Mouse (Mus musculus): ENCODE measurements at regions not wholly inside any gene's neighbourhood (a gene's known extent, or its start where the extent isn't known, plus 50 kb on each side); places are given as distances from the start of the nearest gene placed in this dataset.

- no peak for DNase-seq (ENCODE audit: low spot score in 2 of 2)
These were observed 164.0 kb upstream of the Slc24a3 start for GRCm38 (mm10) chr2:145003509-145003908.

GRCm38 (mm10) chr2:145010674-145011073 is 156.9 kb upstream of the Slc24a3 start:
- no peak for DNase-seq (ENCODE audit: low spot score in 2 of 2)

- no peak for DNase-seq (ENCODE audit: low spot score in 2 of 2)
These were observed 156.3 kb upstream of the Slc24a3 start for GRCm38 (mm10) chr2:145011221-145011620.

- DNase-seq (ENCODE audit: low spot score in 2 of 2), result no peak
These were observed 151.6 kb upstream of the Slc24a3 start for GRCm38 (mm10) chr2:145015951-145016350.

GRCm38 (mm10) chr2:145016939-145017338 is 150.6 kb upstream of the Slc24a3 start:
- DNase-seq (ENCODE audit: low spot score in 2 of 2), result no peak

- no peak for DNase-seq (ENCODE audit: low spot score in 2 of 2)
These were observed 149.9 kb upstream of the Slc24a3 start for GRCm38 (mm10) chr2:145017625-145018167.

GRCm38 (mm10) chr2:145047743-145048142 is 119.8 kb upstream of the Slc24a3 start:
- no peak for DNase-seq (ENCODE audit: low spot score in 2 of 2)

- DNase-seq (ENCODE audit: low spot score in 2 of 2), result no peak
These were observed 117.7 kb upstream of the Slc24a3 start for GRCm38 (mm10) chr2:145049655-145050376.

GRCm38 (mm10) chr2:145052405-145052804 is 115.1 kb upstream of the Slc24a3 start:
- DNase-seq (ENCODE audit: low spot score in 2 of 2), result no peak

GRCm38 (mm10) chr2:145056219-145056618 is 111.3 kb upstream of the Slc24a3 start:
- DNase-seq (ENCODE audit: low spot score in 2 of 2), result peak; percentile 2 to 3

GRCm38 (mm10) chr2:145056762-145057161 is 110.8 kb upstream of the Slc24a3 start:
- DNase-seq (ENCODE audit: low spot score in 2 of 2), result no peak

- no peak for DNase-seq (ENCODE audit: low spot score in 2 of 2)
These were observed 97.6 kb upstream of the Slc24a3 start for GRCm38 (mm10) chr2:145069931-145070330.

- DNase-seq (ENCODE audit: low spot score in 2 of 2), result no peak
These were observed 85.6 kb upstream of the Slc24a3 start for GRCm38 (mm10) chr2:145081926-145082325.

- no peak for DNase-seq (ENCODE audit: low spot score in 2 of 2)
These were observed 82.9 kb upstream of the Slc24a3 start for GRCm38 (mm10) chr2:145084621-145085020.

GRCm38 (mm10) chr2:145086118-145086517 is 81.4 kb upstream of the Slc24a3 start:
- no peak for DNase-seq (ENCODE audit: low spot score in 2 of 2)

GRCm38 (mm10) chr2:145103295-145103694 is 64.3 kb upstream of the Slc24a3 start:
- DNase-seq (ENCODE audit: low spot score in 2 of 2), result no peak

- DNase-seq (ENCODE audit: low spot score in 2 of 2), result no peak
These were observed 55.9 kb upstream of the Slc24a3 start for GRCm38 (mm10) chr2:145111615-145112014.

GRCm38 (mm10) chr2:145115043-145115442 is 52.5 kb upstream of the Slc24a3 start:
- no peak for DNase-seq (ENCODE audit: low spot score in 2 of 2)
